Mouse (Mus musculus) retina, embryonic 14.5 days (tissue): ENCODE measurements around the gene Stn1.
A peak's percentile ranks its signal among the peaks of the same experiment; 100 is the strongest.
"Not testable (repeated sequence)": the region's sequence is repeated elsewhere in the genome, so short reads cannot be mapped to it uniquely, and the experiment has no call there.

Source experiments
- DNase-seq: peaks from one replicate; pipeline ENCODE4 v3.0.0-alpha.2; 2015; ENCODE audit warnings: low spot score

The Stn1 gene

GRCm38 (mm10) chr19:47537300-47537792 is at the start of gene Stn1:
Stn1 (minus strand) TSS chr19:47537507.
- no peak for DNase-seq

GRCm38 (mm10) chr19:47587009-47587408 is 49.7 kb upstream of the Stn1 start:
- no peak for DNase-seq

- no peak for DNase-seq
Observed at GRCm38 (mm10) chr19:47585772-47586171, 48.5 kb upstream of the Stn1 start.

GRCm38 (mm10) chr19:47579788-47580631 is 42.7 kb upstream of the Stn1 start:
- peak; percentile 52 for DNase-seq

- DNase-seq: peak; percentile 87
Observed at GRCm38 (mm10) chr19:47579225-47579787, 42.0 kb upstream of the Stn1 start, which contains the start of gene Slk. Slk (plus strand) TSS chr19:47579678.

GRCm38 (mm10) chr19:47578581-47579224 is 41.4 kb upstream of the Stn1 start:
- DNase-seq: no peak

GRCm38 (mm10) chr19:47573718-47574117 is 36.4 kb upstream of the Stn1 start:
- no peak for DNase-seq

- DNase-seq: not testable (repeated sequence)
Observed at GRCm38 (mm10) chr19:47571981-47572380, 34.7 kb upstream of the Stn1 start.

GRCm38 (mm10) chr19:47570042-47570441 is 32.7 kb upstream of the Stn1 start:
- DNase-seq: no peak

- DNase-seq: no peak
Observed at GRCm38 (mm10) chr19:47565994-47566393, 28.7 kb upstream of the Stn1 start.

- no peak for DNase-seq
Observed at GRCm38 (mm10) chr19:47565031-47565654, 27.8 kb upstream of the Stn1 start.

GRCm38 (mm10) chr19:47563715-47564114 is 26.4 kb upstream of the Stn1 start:
- no peak for DNase-seq

GRCm38 (mm10) chr19:47561996-47562441 is 24.7 kb upstream of the Stn1 start:
- no peak for DNase-seq

- DNase-seq: no peak
Observed at GRCm38 (mm10) chr19:47560544-47561161, 23.3 kb upstream of the Stn1 start.

GRCm38 (mm10) chr19:47559751-47560512 is 22.6 kb upstream of the Stn1 start:
- DNase-seq: no peak

GRCm38 (mm10) chr19:47559145-47559544 is 21.8 kb upstream of the Stn1 start:
- DNase-seq: no peak

GRCm38 (mm10) chr19:47549584-47549983 is 12.3 kb upstream of the Stn1 start:
- no peak for DNase-seq

- no peak for DNase-seq
Observed at GRCm38 (mm10) chr19:47549174-47549573, 11.9 kb upstream of the Stn1 start.

- DNase-seq: no peak
Observed at GRCm38 (mm10) chr19:47548432-47549076, 11.2 kb upstream of the Stn1 start.

GRCm38 (mm10) chr19:47545528-47545927 is 8.2 kb upstream of the Stn1 start:
- no peak for DNase-seq
